Mouse (Mus musculus): ENCODE measurements around the gene Fam83b. TPM values are rescaled to one million over a fixed set of nuclear protein-coding genes. Genes with fewer than 3 reads are reported as not detected.

Fam83b gene
- polyA plus RNA-seq (2016; fragmentation: Nextera tagmentation; extraction: Ambion mirVana), result 0.13 and 0.33 TPM in 2 replicates

DNA sequence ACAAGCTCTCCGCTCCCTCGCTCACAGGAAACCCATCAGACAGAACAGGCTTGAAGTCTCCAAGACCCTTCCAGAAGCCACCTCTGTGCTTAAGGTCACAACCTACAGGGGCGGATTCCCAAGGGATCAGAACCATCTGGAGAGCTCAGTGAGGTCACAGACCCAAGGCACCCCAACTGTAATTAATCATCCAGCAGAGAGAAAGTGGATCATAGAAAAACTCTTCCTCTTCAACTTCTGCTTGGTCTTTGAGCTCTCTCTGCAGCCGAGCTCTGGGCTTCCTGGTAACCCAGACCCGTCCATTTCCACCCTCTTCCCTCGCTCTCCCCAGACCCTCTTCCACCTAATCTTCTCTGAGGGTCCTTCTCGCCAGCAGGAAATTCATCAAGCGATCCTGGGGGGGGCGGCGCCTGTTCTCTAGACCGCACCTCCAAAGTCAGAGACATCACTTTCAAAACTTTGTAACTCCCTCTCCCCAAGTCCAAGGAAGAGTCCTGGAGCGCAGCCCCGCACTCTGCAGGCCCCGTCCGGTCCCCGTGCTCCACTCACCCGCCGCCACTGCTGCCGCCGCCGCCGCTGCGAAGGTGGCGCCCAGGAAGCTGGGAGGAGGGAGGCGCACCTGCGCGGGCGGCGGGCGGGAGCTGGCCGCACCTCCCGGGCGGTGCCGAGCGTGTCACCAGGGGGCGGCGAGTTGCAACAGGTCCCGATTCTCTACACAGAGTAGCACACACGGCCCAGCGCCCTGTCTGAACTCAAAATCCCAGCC, at the start of gene Fam83b:
Gene Fam83b, minus strand, starts transcription at position 602 of the 766 bp plus-strand sequence.
- peaks cover 29% of the 10 kb centered on the region; the same call in 1 of the 2 replicates for H3K27me3 ChIP-seq

DNA sequence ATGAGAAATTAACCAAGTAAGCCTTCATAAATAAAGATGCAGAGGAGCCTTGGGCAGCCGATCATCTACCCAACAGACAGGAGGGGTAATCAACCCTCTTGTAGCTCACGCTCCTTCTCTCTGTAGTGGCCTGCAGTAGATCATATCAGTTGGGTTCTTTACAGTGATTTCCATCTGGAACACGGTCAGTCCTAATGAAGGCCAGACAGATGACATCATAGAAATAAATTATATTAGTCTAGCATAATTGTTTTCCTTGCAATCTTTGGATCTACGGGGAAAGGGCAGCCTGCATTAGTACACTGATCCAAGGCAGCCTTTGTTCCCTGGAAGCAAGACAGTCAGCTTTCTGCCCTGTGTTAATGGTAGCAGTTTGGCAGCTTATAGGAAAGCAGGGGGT, 47.2 kb upstream of the Fam83b start:
- Histone ChIP-seq H3K9ac (no peak overlapping the region), H3K4me2 (no peak overlapping the region), H3K27ac (no peak overlapping the region), H3K4me1 (no peaks in the 10 kb centered on the region), H3K9me3 (no peaks in the 10 kb centered on the region), H3K4me3 (replicated peaks) (no peak overlapping the region), H3K27me3 (no peaks in the 10 kb centered on the region), H3K36me3 (replicated peaks) (no peaks in the 10 kb centered on the region)
- no peak for ATAC-seq (ENCODE audit: low FRiP score)
- 81% methylated on average over 4 of the region's 4 CpGs for WGBS

More for the DNA sequence above, at the start of gene Fam83b:
- Histone ChIP-seq H3K36me3 (replicated peaks) (no peaks in the 10 kb centered on the region), H3K27ac (no peak within 1 kb of the TSS), H3K4me2 (peak within 1 kb of the TSS; percentile 73), H3K4me3 (replicated peaks) (peak within 1 kb of the TSS; percentile 59), H3K9me3 (no peaks in the 10 kb centered on the region), H3K9ac (peak within 1 kb of the TSS; percentile 61), H3K4me1 (peaks cover 3% of the 10 kb centered on the region; the same call in 1 of the 2 replicates)
- ATAC-seq (ENCODE audit: low FRiP score), result peak; percentile 70
- 5% methylated on average over 40 of the region's 40 CpGs for whole genome bisulfite sequencing

DNA sequence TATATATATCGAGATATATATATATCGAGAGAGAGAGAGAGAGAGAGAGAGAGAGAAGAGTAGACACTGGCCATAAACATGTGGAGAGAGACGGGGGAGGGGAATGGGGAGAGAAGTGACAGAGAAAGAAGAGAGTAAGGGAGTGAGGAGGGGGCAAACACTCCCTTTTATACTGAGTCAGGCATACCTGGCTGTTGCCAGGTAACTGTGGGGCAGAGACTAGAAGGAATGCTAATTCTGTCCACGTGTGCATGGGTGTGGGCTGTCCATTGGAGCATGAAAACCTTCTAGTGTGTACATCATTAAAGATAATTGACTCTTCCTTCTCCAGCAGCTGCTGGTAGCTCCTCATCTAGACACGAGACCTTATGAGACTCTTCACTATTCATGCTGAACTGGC, 36.8 kb upstream of the Fam83b start:
- ATAC-seq (ENCODE audit: low FRiP score), result no peak
- Histone ChIP-seq H3K27me3 (no peaks in the 10 kb centered on the region), H3K36me3 (replicated peaks) (no peaks in the 10 kb centered on the region), H3K9ac (no peak overlapping the region), H3K9me3 (no peaks in the 10 kb centered on the region), H3K4me2 (no peak overlapping the region), H3K4me1 (no peaks in the 10 kb centered on the region), H3K27ac (no peak overlapping the region), H3K4me3 (replicated peaks) (no peak overlapping the region)
- 77% methylated on average over 5 of the region's 5 CpGs for WGBS

DNA sequence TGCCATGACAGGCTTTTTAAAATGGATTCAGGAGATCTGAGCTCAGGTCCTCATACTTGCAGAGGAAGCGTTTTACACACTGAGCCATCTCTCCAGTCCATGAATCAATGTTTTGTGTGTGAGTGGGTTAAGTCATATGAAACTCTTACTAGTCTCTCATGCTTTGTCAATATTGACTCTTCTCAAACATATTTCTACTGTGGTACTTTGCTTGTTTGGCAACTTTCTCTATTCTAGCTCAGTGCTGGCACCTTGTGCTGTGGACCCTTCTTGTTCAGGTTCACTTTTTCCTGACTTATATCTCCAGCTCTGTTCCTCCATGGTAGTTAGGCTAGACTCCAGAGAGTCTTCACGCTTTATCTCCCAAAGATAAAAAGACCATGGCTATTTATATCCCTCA, 36.0 kb upstream of the Fam83b start:
- ATAC-seq (ENCODE audit: low FRiP score), result no peak
- Histone ChIP-seq H3K4me2 (no peak overlapping the region), H3K36me3 (replicated peaks) (no peaks in the 10 kb centered on the region), H3K9ac (no peak overlapping the region), H3K4me3 (replicated peaks) (no peak overlapping the region), H3K4me1 (no peaks in the 10 kb centered on the region), H3K27me3 (no peaks in the 10 kb centered on the region), H3K9me3 (no peaks in the 10 kb centered on the region), H3K27ac (no peak overlapping the region)
- 96% methylated on average over 2 of the region's 2 CpGs for WGBS

DNA sequence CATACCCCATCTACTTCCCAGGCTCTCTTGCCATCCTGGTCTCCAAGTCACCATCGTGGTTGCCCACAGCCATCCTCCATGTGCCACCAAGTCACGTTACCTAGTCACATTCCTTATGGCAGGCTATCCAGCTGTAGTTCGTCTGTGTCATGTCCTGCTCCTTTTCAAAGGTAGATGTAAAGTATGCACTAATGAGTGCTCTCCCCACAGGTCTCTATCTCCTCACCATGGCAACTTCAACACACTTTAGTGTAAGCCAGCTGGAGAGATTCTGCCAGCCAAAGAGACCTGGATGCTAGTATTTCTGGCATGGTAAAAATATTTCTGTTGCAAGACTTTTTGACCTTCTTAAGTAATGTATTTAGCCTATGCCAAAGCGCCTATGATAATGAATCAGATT, 30.5 kb upstream of the Fam83b start:
- Histone ChIP-seq H3K36me3 (replicated peaks) (no peaks in the 10 kb centered on the region), H3K9ac (no peak overlapping the region), H3K27me3 (no peaks in the 10 kb centered on the region), H3K4me3 (replicated peaks) (no peak overlapping the region), H3K27ac (no peak overlapping the region), H3K4me2 (no peak overlapping the region), H3K4me1 (no peaks in the 10 kb centered on the region), H3K9me3 (no peaks in the 10 kb centered on the region)
- 87% methylated on average over 4 of the region's 4 CpGs for WGBS
- no peak for ATAC-seq (ENCODE audit: low FRiP score)

DNA sequence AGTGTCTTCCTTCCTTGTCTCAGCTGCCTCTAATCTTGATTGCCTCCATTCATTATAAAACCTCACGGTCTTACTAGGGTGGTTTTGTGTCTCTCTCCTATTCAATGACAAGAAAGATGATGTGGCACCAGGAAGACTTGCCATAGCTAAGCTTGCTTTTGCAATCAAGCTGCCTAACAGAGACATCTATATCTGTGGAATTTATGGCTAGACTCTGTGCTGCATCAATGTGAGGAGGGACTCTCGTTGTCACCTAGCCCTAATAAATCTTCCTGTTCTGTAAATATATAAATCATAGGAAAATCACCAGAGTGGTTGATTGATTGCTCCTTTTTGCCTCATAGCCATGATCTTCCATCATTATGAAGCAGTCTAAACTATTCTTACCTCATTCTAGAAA, 26.9 kb upstream of the Fam83b start:
- H3K27ac ChIP-seq, result no peak overlapping the region
- H3K27me3 ChIP-seq, result no peaks in the 10 kb centered on the region
- no peaks in the 10 kb centered on the region for H3K9me3 ChIP-seq
- H3K9ac ChIP-seq, result no peak overlapping the region
- H3K36me3 ChIP-seq (replicated peaks), result no peaks in the 10 kb centered on the region
- no peaks in the 10 kb centered on the region for H3K4me1 ChIP-seq
- no peak overlapping the region for H3K4me3 ChIP-seq (replicated peaks)
- H3K4me2 ChIP-seq, result no peak overlapping the region
- 73% methylated on average over 2 of the region's 2 CpGs for WGBS
- ATAC-seq (ENCODE audit: low FRiP score), result no peak

DNA sequence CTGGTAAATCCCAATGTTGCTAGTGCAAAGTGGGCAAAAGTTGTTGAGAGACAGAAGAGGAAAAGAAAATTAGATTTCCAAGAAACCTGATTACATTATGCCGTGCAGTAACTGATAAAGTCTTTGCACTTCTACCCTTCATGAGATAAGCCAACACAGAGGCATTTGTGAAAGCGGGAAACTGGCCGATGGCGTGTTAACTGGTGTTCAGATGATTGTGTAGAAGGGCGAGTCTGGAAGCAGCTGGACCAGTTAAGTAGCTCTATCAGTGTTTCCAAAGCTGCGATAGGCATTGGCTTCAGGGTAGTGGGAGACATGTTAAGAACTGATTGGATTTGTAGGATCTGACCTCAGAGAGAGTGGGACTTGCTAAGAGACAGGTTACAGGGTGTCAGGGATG, 17.0 kb upstream of the Fam83b start:
- Histone ChIP-seq H3K9ac (no peak overlapping the region), H3K27ac (no peak overlapping the region), H3K4me1 (no peaks in the 10 kb centered on the region), H3K36me3 (replicated peaks) (no peaks in the 10 kb centered on the region), H3K9me3 (no peaks in the 10 kb centered on the region), H3K4me2 (no peak overlapping the region), H3K4me3 (replicated peaks) (no peak overlapping the region), H3K27me3 (no peaks in the 10 kb centered on the region)
- no peak for ATAC-seq (ENCODE audit: low FRiP score)
- 94% methylated on average over 6 of the region's 6 CpGs for WGBS

DNA sequence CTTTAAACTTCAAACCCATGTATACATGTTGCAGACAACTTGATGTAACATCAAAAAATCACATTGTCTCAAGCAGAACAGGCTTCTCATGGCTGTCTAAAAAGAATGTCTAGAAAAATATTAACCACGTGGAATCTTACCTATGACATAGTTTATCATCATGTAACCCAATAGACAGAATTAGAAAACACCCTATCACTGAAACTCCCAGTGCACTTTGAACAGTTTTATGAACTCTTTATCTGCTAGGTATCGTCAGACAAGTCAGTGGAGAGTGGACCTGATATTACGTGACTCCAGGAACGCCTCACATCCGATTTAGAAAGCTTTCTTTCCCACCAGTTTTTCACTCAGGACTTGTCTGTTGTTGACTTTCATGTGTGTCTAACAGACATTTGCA, 15.1 kb upstream of the Fam83b start:
- no peaks in the 10 kb centered on the region for H3K4me1 ChIP-seq
- H3K4me3 ChIP-seq (replicated peaks), result no peak overlapping the region
- no peaks in the 10 kb centered on the region for H3K36me3 ChIP-seq (replicated peaks)
- no peaks in the 10 kb centered on the region for H3K9me3 ChIP-seq
- no peak for ATAC-seq (ENCODE audit: low FRiP score)
- 93% methylated on average over 5 of the region's 5 CpGs for WGBS
- no peak overlapping the region for H3K9ac ChIP-seq
- H3K27ac ChIP-seq, result no peak overlapping the region
- H3K27me3 ChIP-seq, result no peaks in the 10 kb centered on the region
- no peak overlapping the region for H3K4me2 ChIP-seq

DNA sequence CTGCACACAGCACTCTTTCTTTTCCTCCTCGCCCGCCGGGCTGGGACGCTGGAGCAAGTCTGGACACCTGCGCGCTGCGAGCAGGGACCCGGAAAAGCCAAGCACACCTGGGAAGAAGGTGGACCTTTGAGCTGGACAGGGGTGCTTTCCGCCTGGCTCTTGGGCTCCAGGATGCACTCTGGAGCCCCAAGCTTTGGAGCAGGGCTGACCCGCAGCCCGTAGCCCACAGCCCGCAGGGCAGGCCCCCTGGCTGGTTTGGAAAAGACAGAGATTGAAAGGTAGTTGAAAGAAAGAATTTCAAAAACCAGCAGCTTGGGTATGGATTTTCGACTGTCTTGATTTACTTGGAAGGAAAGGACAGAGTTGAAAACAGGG, 352 bp upstream of the Fam83b start:
- 3% methylated on average over 13 of the region's 13 CpGs for WGBS
- H3K36me3 ChIP-seq (replicated peaks), result no peaks in the 10 kb centered on the region
- peaks cover 29% of the 10 kb centered on the region; the same call in 1 of the 2 replicates for H3K27me3 ChIP-seq
- peak overlapping the region; percentile 73 for H3K4me2 ChIP-seq
- no peak overlapping the region for H3K27ac ChIP-seq
- ATAC-seq (ENCODE audit: low FRiP score), result peak; percentile 43; the same call in 1 of the 2 replicates
- peaks cover 3% of the 10 kb centered on the region; the same call in 1 of the 2 replicates for H3K4me1 ChIP-seq
- peak overlapping the region; percentile 59 for H3K4me3 ChIP-seq (replicated peaks)
- peak overlapping the region; percentile 61 for H3K9ac ChIP-seq
- H3K9me3 ChIP-seq, result no peaks in the 10 kb centered on the region

DNA sequence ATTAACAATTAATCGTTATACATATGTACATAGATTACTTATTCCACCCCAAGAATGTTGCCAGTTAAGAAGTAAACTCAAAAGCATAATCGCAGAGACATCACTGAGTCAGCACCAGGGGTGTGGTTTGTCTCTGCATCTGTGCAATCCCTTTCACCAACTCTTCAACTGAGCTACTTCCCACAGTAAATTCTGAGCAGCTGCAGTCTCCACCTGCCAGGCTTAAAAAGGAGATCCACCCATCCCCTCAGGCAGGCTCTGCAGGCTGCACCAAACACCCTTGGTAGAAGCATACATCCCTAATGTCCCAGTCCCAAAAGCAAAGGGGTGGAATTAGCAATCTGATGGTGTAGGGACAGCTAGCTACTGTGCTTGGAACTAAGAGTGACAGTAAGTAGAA, 1.3 kb downstream of the Fam83b start:
- Histone ChIP-seq H3K27me3 (peaks cover 29% of the 10 kb centered on the region; the same call in 1 of the 2 replicates), H3K4me1 (peaks cover 3% of the 10 kb centered on the region; the same call in 1 of the 2 replicates), H3K4me2 (no peak overlapping the region), H3K9ac (no peak overlapping the region), H3K27ac (no peak overlapping the region), H3K4me3 (replicated peaks) (no peak overlapping the region), H3K9me3 (no peaks in the 10 kb centered on the region), H3K36me3 (replicated peaks) (no peaks in the 10 kb centered on the region)
- ATAC-seq (ENCODE audit: low FRiP score), result no peak
- WGBS, result 82% methylated on average over 2 of the region's 2 CpGs

DNA sequence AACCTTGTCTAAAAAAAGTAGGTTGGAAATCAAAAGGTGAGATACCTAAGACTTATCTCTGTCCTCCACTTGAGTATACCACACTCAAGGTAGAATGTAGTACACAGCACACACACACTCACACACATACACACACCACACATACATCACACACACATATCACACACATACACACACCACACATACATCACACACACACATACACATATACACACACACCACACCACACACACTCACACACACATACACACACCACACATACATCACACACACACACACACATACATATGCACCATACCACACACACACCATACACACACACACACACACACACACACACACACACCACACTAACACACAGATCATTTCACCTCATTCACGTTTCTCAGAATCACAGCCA, 2.8 kb downstream of the Fam83b start:
- no peaks in the 10 kb centered on the region for H3K9me3 ChIP-seq
- H3K27ac ChIP-seq, result no peak overlapping the region
- no peak overlapping the region for H3K4me3 ChIP-seq (replicated peaks)
- H3K36me3 ChIP-seq (replicated peaks), result no peaks in the 10 kb centered on the region
- ATAC-seq (ENCODE audit: low FRiP score), result no peak
- H3K4me2 ChIP-seq, result no peak overlapping the region
- H3K27me3 ChIP-seq, result peaks cover 29% of the 10 kb centered on the region; the same call in 1 of the 2 replicates
- no peak overlapping the region for H3K9ac ChIP-seq
- 93% methylated on average over 1 of the region's 1 CpGs for WGBS
- peaks cover 3% of the 10 kb centered on the region; the same call in 1 of the 2 replicates for H3K4me1 ChIP-seq

DNA sequence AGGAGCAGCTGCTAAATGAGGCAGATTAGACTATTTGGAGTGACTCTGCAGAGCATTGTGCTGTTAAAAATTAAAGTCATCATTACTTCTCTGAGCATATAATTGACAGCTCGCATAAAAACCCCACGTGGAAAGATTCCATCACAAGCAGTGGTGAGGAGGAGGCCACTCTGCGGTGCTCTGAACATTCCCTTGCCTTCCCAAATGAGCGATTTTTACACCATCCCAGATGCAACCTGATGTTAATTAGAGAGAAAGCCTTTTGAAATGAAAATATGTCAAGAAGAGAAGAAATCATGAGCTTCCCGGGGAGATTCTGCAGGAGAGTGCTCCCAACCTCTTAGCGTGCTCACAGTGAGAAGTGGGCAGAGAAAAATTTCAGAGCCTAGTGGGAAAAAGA, 4.1 kb downstream of the Fam83b start:
- Histone ChIP-seq H3K27me3 (peaks cover 18% of the 10 kb centered on the region; the same call in 1 of the 2 replicates), H3K36me3 (replicated peaks) (no peaks in the 10 kb centered on the region), H3K4me2 (no peak overlapping the region), H3K9me3 (no peaks in the 10 kb centered on the region), H3K9ac (no peak overlapping the region), H3K27ac (no peak overlapping the region), H3K4me1 (peaks cover 3% of the 10 kb centered on the region; the same call in 1 of the 2 replicates), H3K4me3 (replicated peaks) (no peak overlapping the region)
- whole genome bisulfite sequencing, result 41% methylated on average over 6 of the region's 6 CpGs
- no peak for ATAC-seq (ENCODE audit: low FRiP score)

DNA sequence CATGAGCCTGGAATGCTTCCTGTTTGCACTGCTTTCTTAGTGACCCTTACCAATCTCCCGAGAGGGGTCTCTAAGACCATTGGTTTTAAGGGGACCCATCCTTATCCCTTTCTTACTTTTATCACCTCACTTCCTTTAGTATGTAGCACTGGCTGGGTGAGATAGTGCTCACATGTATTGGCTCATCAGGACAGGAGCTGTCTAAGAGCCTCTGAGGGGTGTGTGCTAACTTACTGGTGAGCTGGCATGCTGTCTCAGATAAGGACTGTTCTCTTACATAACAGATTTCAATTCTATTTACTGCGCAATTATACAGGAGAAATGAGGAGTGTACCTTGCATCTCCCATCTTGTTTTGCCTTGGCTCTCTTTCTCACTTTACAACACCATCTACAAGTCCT, 7.7 kb downstream of the Fam83b start:
- Histone ChIP-seq H3K27me3 (no peaks in the 10 kb centered on the region), H3K27ac (no peak overlapping the region), H3K9ac (no peak overlapping the region), H3K4me3 (replicated peaks) (no peak overlapping the region), H3K9me3 (no peaks in the 10 kb centered on the region), H3K36me3 (replicated peaks) (no peaks in the 10 kb centered on the region), H3K4me2 (no peak overlapping the region), H3K4me1 (no peaks in the 10 kb centered on the region)
- WGBS, result 98% methylated on average over 2 of the region's 2 CpGs
- ATAC-seq (ENCODE audit: low FRiP score), result no peak

Data from forebrain, embryonic 12.5 days (tissue).